13 mouse cellular contexts compared by ENCODE assay signal in genomic region chr3:87733098-87733497, GRCm38 (mm10). TPM values are rescaled to one million over a fixed set of nuclear protein-coding genes. Genes with fewer than 3 reads are reported as not detected.
"Had no signal": no experiment of that assay in that cellular context is flagged by ENCODE, and none has a peak within 500 bp of the region (broad histone marks: within the 10 kb centered on the region; RNA-seq: fewer than 3 reads in every experiment).

No protein-coding gene starts in this region.

- DNase-seq: gastrocnemius, postnatal 25 days; heart, adult 2 months; heart, postnatal 10 days; heart, postnatal 4 days; kidney, adult 18-20 months; kidney, adult 8-10 months; kidney, postnatal 10 days; kidney, postnatal 25 days; layer of hippocampus, adult 9-11 months; layer of hippocampus, postnatal 36 days; left cerebral cortex, postnatal 4 days; lung, adult 18-20 months had no signal

RNA-seq across cellular contexts. Expression of gene Lrrc71, which starts 15.3 kb away (rescaled TPM):
- total RNA-seq: granulocyte monocyte progenitor cell, adult 5-6 weeks had no signal
